Mouse (Mus musculus): Measurements from ENCODE around the gene Gm15262.
"Not testable (repeated sequence)": the region's sequence is repeated elsewhere in the genome, so short reads cannot be mapped to it uniquely, and the experiment has no call there.

The Gm15262 gene

DNA sequence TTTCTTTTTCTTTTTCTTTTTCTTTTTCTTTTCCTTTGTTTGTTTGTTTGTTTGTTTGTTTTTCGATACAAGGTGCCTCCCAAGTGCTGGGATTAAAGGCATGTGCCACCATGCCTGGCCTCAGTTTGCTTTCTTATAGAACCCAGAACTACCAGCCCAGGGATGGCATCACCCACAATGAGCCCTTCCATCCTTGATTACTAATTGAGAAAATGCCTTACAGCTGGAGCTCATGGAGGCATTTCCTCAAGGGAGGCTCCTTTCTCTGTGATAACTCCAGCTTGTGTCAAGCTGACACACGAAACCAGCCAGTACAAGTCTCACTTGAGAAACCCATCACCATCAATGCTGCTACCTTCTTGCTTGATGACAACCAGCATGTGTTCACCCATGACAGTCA, at the start of gene Gm15262:
Gene Gm15262 (plus strand): TSS at position 301 of the 400 bp plus-strand sequence.
- DNase-seq (ENCODE audit: low spot score in 2 of 2) = not testable (repeated sequence)

GRCm38 (mm10) chrX:161308131-161308530, 20.9 kb downstream of the Gm15262 start:
- DNase-seq (ENCODE audit: low spot score in 2 of 2) = no peak

- no peak for DNase-seq (ENCODE audit: low spot score in 2 of 2)
These were observed 29.2 kb downstream of the Gm15262 start for GRCm38 (mm10) chrX:161316443-161316842.

GRCm38 (mm10) chrX:161370927-161371326, 83.7 kb downstream of the Gm15262 start:
- no peak for DNase-seq (ENCODE audit: low spot score in 2 of 2)

DNA sequence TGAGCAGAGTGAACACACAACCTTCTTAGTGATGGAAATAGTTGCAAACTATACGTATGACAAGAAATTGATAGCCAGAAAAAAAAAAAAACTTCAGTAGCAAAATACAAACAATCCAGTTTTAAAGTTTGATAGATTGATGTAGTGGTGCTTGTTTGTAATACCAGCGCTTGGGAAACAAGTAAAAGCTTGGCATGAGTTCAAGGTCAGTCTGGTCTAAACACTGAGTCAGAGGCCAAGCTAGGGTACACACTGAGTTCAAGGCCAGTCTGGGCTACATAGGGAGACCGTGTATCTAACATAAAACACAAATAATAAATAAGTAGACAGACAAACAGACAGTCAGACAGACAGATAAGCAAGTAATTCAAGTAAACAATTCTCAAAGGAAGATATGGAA, 84.2 kb downstream of the Gm15262 start:
- DNase-seq (ENCODE audit: low spot score in 2 of 2) = no peak

DNA sequence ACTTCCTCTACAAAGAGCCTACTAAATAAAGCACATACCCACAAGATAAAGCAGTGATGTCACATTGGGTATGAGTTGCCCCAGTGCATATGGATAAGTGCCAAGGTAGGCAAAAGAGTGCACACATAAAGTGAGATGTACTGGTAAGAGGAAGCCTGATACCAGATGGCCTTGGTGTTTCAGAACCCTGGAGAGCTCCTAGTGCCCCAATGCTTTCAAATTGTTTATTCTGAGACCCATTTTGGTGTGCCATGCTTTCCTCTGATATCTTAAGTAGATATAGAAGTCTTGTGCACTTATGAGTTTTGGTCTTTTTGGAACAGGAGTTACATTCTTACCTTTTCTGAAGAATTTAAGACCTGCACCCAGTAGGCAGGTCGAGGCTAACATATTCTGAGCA, 88.3 kb downstream of the Gm15262 start:
- no peak for DNase-seq (ENCODE audit: low spot score in 2 of 2)

GRCm38 (mm10) chrX:161385791-161386190, 98.5 kb downstream of the Gm15262 start:
- no peak for DNase-seq (ENCODE audit: low spot score in 2 of 2)

GRCm38 (mm10) chrX:161387942-161388341, 100.7 kb downstream of the Gm15262 start:
- DNase-seq (ENCODE audit: low spot score in 2 of 2) = no peak

- peak; percentile 19 to 67 for DNase-seq (ENCODE audit: low spot score in 2 of 2)
These were observed 111.9 kb downstream of the Gm15262 start for GRCm38 (mm10) chrX:161399110-161399509.

- DNase-seq (ENCODE audit: low spot score in 2 of 2) = no peak
These were observed 123.9 kb downstream of the Gm15262 start for GRCm38 (mm10) chrX:161411151-161411550.
